Mouse (Mus musculus): ENCODE results near the gene Rnf10.

- TF ChIP-seq GATA1 (IDR thresholded peaks at IDR 0.05; ENCODE audit: borderline replicate concordance, low read length) = no peak
- TF ChIP-seq FLI1 (IDR thresholded peaks at IDR 0.05; ENCODE audit: low read length) = no peak
Observed at GRCm38 (mm10) chr5:115300792-115301614, 28.3 kb upstream of the Rnf10 start, which contains the start of gene Dynll1.
